Mouse (Mus musculus): Measurements from ENCODE around the gene Naa38. TPM values are rescaled to one million over a fixed set of nuclear protein-coding genes. Genes with fewer than 3 reads are reported as not detected.
"Not testable (repeated sequence)": the region's sequence is repeated elsewhere in the genome, so short reads cannot be mapped to it uniquely, and the experiment has no call there.

Gene Naa38
- polyA plus RNA-seq (2014; fragmentation: Nextera tagmentation; extraction: Ambion mirVana), result 129 and 141 TPM in 2 replicates

DNA sequence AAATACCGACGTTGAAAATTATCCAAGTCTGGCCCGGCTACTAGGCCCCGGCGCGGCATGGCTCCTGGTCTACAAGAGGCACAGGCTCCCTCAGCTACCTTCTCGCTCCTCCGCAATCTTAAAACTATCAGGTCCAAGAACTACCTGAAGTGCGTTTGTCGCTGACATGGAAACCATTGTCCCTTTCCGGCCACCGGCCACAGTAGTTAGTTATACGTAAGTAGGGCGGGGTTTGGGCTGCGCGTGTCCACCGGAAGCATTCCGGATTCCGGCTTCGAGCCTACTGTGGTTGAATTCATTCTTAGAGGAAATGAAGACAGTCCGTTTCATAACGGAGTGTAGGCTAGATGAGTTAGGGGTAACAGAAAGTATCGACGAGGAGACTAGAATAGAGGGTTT is at the start of gene Naa38, which contains the start of gene Cyb5d1:
Gene Naa38 (plus strand): TSS at position 253 of the 399 bp plus-strand sequence.
Gene Cyb5d1 (minus strand): TSS at position 397 of the 399 bp plus-strand sequence.
- H3K4me1 ChIP-seq (ENCODE audit: control insufficient read depth, insufficient read depth, low read length), result peaks cover 33% of the 10 kb centered on the region
- H3K9ac ChIP-seq (ENCODE audit: low read length), result peak within 1 kb of the TSS; percentile 90
- WGBS, result under 1% methylated on average over 20 of the region's 24 CpGs
- not testable (repeated sequence) for H3K27me3 ChIP-seq (ENCODE audit: control insufficient read depth, insufficient read depth, low read length); H3K9me3 ChIP-seq (ENCODE audit: control insufficient read depth, low read length); H3K36me3 ChIP-seq (ENCODE audit: control insufficient read depth, insufficient read depth, low read length)
- peak within 1 kb of the TSS; percentile 90 for H3K27ac ChIP-seq (replicated peaks; ENCODE audit: low read depth, low read length)
- H3K4me3 ChIP-seq (ENCODE audit: low read depth, low read length), result peak within 1 kb of the TSS; percentile 62
- DNase-seq (ENCODE audit: low spot score), result peak; percentile 88
- peak; percentile 57 for ATAC-seq (ENCODE audit: insufficient number of reproducible peaks, low FRiP score, low TSS enrichment, low read depth)
- H3K4me2 ChIP-seq (ENCODE audit: low read depth, severe bottlenecking), result peak within 1 kb of the TSS; percentile 80

DNA sequence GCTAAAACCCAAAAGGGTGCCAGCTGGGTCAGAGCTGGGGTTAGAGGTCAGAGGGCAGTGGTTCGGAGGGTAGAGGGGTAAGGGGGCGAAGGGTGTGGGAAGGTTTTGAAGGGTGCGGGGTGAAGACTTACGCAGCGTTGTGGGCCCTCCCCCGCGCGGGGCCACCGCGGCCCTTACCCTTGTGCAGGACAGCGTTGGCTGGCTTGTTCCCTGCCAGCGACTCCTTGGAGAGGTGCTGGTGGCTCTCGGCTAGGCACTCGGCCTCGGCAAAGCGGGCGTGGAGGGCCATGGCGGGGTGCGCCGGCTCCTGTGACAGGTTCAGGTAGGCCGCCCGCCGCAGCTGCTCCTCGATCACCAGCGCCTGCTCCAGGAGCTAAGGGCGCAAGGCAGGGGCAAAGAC is 48.8 kb upstream of the Naa38 start:
- no peak overlapping the region for H3K4me3 ChIP-seq (ENCODE audit: low read depth, low read length)
- H3K36me3 ChIP-seq (ENCODE audit: control insufficient read depth, insufficient read depth, low read length), result peaks cover 29% of the 10 kb centered on the region
- no peaks in the 10 kb centered on the region for H3K4me1 ChIP-seq (ENCODE audit: control insufficient read depth, insufficient read depth, low read length)
- WGBS, result 90% methylated on average over 23 of the region's 26 CpGs
- no peak overlapping the region for H3K4me2 ChIP-seq (ENCODE audit: low read depth, severe bottlenecking)
- H3K9me3 ChIP-seq (ENCODE audit: control insufficient read depth, low read length), result no peaks in the 10 kb centered on the region
- H3K9ac ChIP-seq (ENCODE audit: low read length), result no peak overlapping the region; the same call in 1 of the 2 replicates
- DNase-seq (ENCODE audit: low spot score), result no peak
- H3K27ac ChIP-seq (replicated peaks; ENCODE audit: low read depth, low read length), result no peak overlapping the region
- no peaks in the 10 kb centered on the region for H3K27me3 ChIP-seq (ENCODE audit: control insufficient read depth, insufficient read depth, low read length)
- ATAC-seq (ENCODE audit: insufficient number of reproducible peaks, low FRiP score, low TSS enrichment, low read depth), result no peak

DNA sequence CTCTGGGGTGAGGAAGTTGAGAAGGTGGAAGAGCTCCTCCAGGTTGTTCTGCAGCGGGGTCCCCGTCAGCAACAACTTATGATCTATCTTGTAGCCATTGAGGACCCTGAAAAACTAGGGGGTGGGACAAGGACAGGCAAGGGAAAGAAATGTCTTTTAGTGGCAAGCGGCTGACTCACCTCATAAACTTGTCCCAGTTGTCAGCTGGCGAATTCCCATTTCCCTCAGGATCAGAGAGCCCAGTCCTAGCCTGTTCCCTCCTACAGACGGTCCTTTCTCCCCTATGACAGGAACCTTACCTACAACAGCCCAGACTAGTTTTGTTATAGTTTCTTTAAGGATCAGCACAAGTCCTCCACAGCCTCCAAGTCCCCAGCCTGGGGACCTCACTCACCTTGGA is 38.7 kb upstream of the Naa38 start:
- ATAC-seq (ENCODE audit: insufficient number of reproducible peaks, low FRiP score, low TSS enrichment, low read depth) (no peak), DNase-seq (ENCODE audit: low spot score) (no peak)
- Histone ChIP-seq H3K4me2 (ENCODE audit: low read depth, severe bottlenecking) (no peak overlapping the region), H3K9ac (ENCODE audit: low read length) (no peak overlapping the region), H3K4me3 (ENCODE audit: low read depth, low read length) (no peak overlapping the region), H3K4me1 (ENCODE audit: control insufficient read depth, insufficient read depth, low read length) (no peaks in the 10 kb centered on the region), H3K27ac (replicated peaks; ENCODE audit: low read depth, low read length) (no peak overlapping the region), H3K27me3 (ENCODE audit: control insufficient read depth, insufficient read depth, low read length) (no peaks in the 10 kb centered on the region), H3K36me3 (ENCODE audit: control insufficient read depth, insufficient read depth, low read length) (peaks cover 45% of the 10 kb centered on the region), H3K9me3 (ENCODE audit: control insufficient read depth, low read length) (no peaks in the 10 kb centered on the region)
- 89% methylated on average over 5 of the region's 5 CpGs for WGBS

DNA sequence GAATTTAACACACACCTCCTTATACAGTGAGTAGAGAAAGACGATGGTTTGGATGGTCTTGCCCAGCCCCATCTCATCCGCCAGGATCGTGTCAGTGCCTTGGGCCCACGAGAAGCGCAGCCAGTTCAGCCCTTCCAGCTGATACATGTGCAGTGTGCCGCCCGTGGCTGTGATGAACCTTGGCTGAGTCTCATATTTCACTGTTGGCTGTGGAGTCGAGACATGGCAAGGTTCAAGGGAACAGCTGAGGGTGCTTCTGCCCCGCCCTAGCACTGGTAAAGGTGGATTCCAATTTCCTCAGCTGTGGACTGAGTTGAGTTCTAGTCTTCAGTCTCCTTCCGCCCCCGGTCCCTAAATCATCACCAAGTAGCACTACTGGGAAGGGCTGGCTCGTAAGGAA is 37.6 kb upstream of the Naa38 start:
- H3K36me3 ChIP-seq (ENCODE audit: control insufficient read depth, insufficient read depth, low read length), result peaks cover 39% of the 10 kb centered on the region
- no peaks in the 10 kb centered on the region for H3K4me1 ChIP-seq (ENCODE audit: control insufficient read depth, insufficient read depth, low read length)
- H3K27ac ChIP-seq (replicated peaks; ENCODE audit: low read depth, low read length), result no peak overlapping the region
- no peaks in the 10 kb centered on the region for H3K9me3 ChIP-seq (ENCODE audit: control insufficient read depth, low read length)
- H3K27me3 ChIP-seq (ENCODE audit: control insufficient read depth, insufficient read depth, low read length), result no peaks in the 10 kb centered on the region
- H3K4me3 ChIP-seq (ENCODE audit: low read depth, low read length), result no peak overlapping the region
- DNase-seq (ENCODE audit: low spot score) (no peak), ATAC-seq (ENCODE audit: insufficient number of reproducible peaks, low FRiP score, low TSS enrichment, low read depth) (no peak)
- H3K9ac ChIP-seq (ENCODE audit: low read length), result no peak overlapping the region
- WGBS, result 91% methylated on average over 12 of the region's 12 CpGs
- H3K4me2 ChIP-seq (ENCODE audit: low read depth, severe bottlenecking), result no peak overlapping the region

DNA sequence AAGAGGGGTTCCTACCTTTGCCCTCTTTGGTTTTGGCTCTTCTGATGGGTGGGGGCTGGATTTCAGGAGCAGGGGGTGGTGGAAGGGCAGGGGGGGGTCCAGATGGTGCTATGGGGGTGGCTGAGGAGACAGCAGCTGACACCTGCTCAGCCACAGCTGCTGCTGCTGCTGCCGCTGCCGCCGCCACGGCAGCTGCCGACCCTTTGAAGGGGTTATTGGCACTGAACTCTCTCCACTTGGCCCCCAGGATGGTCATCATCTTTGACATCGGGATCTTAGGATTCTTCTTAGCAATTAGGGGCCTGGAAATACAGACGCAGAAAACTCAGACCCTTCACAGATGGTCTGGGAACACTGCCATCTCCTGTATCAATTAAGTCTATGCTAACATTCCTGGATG is 33.3 kb upstream of the Naa38 start:
- Histone ChIP-seq H3K4me2 (ENCODE audit: low read depth, severe bottlenecking) (no peak overlapping the region), H3K27me3 (ENCODE audit: control insufficient read depth, insufficient read depth, low read length) (no peaks in the 10 kb centered on the region), H3K36me3 (ENCODE audit: control insufficient read depth, insufficient read depth, low read length) (peaks cover 31% of the 10 kb centered on the region), H3K27ac (replicated peaks; ENCODE audit: low read depth, low read length) (no peak overlapping the region), H3K9me3 (ENCODE audit: control insufficient read depth, low read length) (no peaks in the 10 kb centered on the region), H3K4me1 (ENCODE audit: control insufficient read depth, insufficient read depth, low read length) (peaks cover 21% of the 10 kb centered on the region), H3K9ac (ENCODE audit: low read length) (no peak overlapping the region), H3K4me3 (ENCODE audit: low read depth, low read length) (no peak overlapping the region)
- ATAC-seq (ENCODE audit: insufficient number of reproducible peaks, low FRiP score, low TSS enrichment, low read depth), result no peak
- DNase-seq (ENCODE audit: low spot score), result no peak
- WGBS, result 60% methylated on average over 7 of the region's 7 CpGs

DNA sequence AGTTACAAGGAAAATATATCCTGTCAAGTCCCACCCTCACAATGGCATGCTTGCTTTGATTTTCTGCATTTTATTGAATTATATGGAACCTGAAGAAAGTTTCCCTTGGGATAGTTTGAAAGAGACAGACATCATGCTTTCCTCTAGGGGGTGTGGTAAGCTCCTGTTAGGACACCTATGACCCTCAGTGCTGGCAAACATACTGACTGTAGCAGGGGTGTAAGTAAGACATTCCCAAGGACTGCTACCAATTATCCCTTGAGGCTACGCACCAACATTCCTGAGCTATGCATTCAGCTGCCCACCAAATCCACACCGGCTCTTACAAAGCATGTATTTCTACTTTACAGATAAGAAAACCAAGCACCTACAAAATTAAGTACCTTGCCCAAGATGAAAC is 32.8 kb upstream of the Naa38 start:
- no peak for DNase-seq (ENCODE audit: low spot score)
- no peak overlapping the region for H3K4me2 ChIP-seq (ENCODE audit: low read depth, severe bottlenecking)

DNA sequence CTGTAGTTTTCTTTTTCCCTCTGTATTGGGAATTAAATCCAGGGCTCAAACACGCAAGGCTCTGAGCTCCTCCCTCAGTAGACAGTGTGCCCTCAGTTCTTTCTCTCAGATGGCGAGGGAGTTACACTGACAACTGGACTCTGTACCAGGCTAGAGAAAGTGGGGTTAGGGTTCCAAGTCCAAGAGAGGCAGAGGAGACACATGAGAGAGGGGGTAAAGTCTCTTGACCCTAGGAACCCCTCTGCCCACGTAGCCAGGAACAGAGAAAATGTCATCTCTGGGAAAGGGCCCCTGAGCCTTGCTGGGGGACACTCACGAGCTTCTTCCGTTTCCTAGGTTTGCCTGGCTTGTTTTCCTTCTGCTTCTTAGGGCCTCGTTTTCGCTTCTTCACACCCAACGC is 30.9 kb upstream of the Naa38 start:
- no peaks in the 10 kb centered on the region for H3K9me3 ChIP-seq (ENCODE audit: control insufficient read depth, low read length)
- H3K4me2 ChIP-seq (ENCODE audit: low read depth, severe bottlenecking), result peak overlapping the region; percentile 15
- DNase-seq (ENCODE audit: low spot score) (no peak), ATAC-seq (ENCODE audit: insufficient number of reproducible peaks, low FRiP score, low TSS enrichment, low read depth) (no peak)
- no peak overlapping the region; the same call in 1 of the 2 replicates for H3K27ac ChIP-seq (replicated peaks; ENCODE audit: low read depth, low read length)
- peak overlapping the region; percentile 40; the same call in 1 of the 2 replicates for H3K9ac ChIP-seq (ENCODE audit: low read length)
- H3K27me3 ChIP-seq (ENCODE audit: control insufficient read depth, insufficient read depth, low read length), result no peaks in the 10 kb centered on the region
- 58% methylated on average over 8 of the region's 8 CpGs for WGBS
- peaks cover 22% of the 10 kb centered on the region for H3K36me3 ChIP-seq (ENCODE audit: control insufficient read depth, insufficient read depth, low read length)
- H3K4me3 ChIP-seq (ENCODE audit: low read depth, low read length), result no peak overlapping the region
- H3K4me1 ChIP-seq (ENCODE audit: control insufficient read depth, insufficient read depth, low read length), result peaks cover 23% of the 10 kb centered on the region

More for the DNA sequence above, 32.8 kb upstream of the Naa38 start:
- Histone ChIP-seq H3K4me3 (ENCODE audit: low read depth, low read length) (no peak overlapping the region), H3K9me3 (ENCODE audit: control insufficient read depth, low read length) (no peaks in the 10 kb centered on the region), H3K27ac (replicated peaks; ENCODE audit: low read depth, low read length) (no peak overlapping the region), H3K9ac (ENCODE audit: low read length) (no peak overlapping the region), H3K36me3 (ENCODE audit: control insufficient read depth, insufficient read depth, low read length) (peaks cover 29% of the 10 kb centered on the region), H3K4me1 (ENCODE audit: control insufficient read depth, insufficient read depth, low read length) (peaks cover 21% of the 10 kb centered on the region), H3K27me3 (ENCODE audit: control insufficient read depth, insufficient read depth, low read length) (no peaks in the 10 kb centered on the region)
- 45% methylated on average over 2 of the region's 2 CpGs for WGBS
- ATAC-seq (ENCODE audit: insufficient number of reproducible peaks, low FRiP score, low TSS enrichment, low read depth), result no peak

DNA sequence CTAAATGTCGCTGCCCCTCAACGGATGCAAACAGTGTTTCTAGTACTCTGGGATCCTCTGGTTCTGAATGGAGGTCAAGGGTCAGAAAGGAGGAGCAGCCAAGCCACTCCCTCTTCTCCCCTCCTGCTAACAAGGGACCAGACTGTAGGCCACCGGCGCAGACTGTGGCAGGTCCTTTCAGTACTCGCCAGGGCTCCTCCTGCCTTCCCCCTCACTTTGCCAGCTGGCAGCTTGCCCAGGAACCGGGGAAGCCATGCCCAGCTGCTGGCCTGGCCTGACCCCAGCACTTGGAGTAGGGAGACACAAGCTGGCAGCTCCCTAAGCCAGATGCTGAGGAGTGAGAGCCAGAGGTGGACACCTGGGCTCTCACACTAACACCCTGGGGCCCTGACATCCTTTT is 30.4 kb upstream of the Naa38 start:
- Histone ChIP-seq H3K36me3 (ENCODE audit: control insufficient read depth, insufficient read depth, low read length) (peaks cover 17% of the 10 kb centered on the region), H3K4me3 (ENCODE audit: low read depth, low read length) (peak overlapping the region; percentile 87), H3K4me1 (ENCODE audit: control insufficient read depth, insufficient read depth, low read length) (peaks cover 23% of the 10 kb centered on the region), H3K9me3 (ENCODE audit: control insufficient read depth, low read length) (no peaks in the 10 kb centered on the region), H3K9ac (ENCODE audit: low read length) (peak overlapping the region; percentile 61), H3K27me3 (ENCODE audit: control insufficient read depth, insufficient read depth, low read length) (no peaks in the 10 kb centered on the region), H3K27ac (replicated peaks; ENCODE audit: low read depth, low read length) (peak overlapping the region; percentile 97), H3K4me2 (ENCODE audit: low read depth, severe bottlenecking) (peak overlapping the region; percentile 94)
- DNase-seq (ENCODE audit: low spot score), result peak; percentile 67
- WGBS, result 5% methylated on average over 6 of the region's 6 CpGs
- no peak for ATAC-seq (ENCODE audit: insufficient number of reproducible peaks, low FRiP score, low TSS enrichment, low read depth)

DNA sequence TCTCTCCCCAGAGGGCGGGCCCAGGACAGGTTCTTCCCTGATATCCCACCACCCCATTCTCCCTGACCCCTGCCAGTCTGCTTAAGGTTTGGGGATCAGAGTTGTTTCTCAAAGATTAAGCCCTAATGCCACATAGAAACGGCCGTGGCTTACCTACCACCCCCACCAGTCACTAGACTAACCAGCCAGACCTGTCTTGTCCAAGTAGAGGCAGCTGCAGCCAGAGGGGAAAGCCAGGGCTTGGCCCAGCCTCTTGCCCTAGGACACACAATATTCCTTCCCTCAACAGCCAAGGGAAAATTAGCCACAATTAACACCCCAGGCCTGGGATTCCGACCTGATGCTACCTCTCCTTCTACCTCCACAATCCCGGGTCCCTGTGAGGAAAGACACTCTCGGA is 29.6 kb upstream of the Naa38 start:
- Histone ChIP-seq H3K36me3 (ENCODE audit: control insufficient read depth, insufficient read depth, low read length) (peaks cover 10% of the 10 kb centered on the region), H3K4me2 (ENCODE audit: low read depth, severe bottlenecking) (peak overlapping the region; percentile 94), H3K9me3 (ENCODE audit: control insufficient read depth, low read length) (no peaks in the 10 kb centered on the region), H3K4me1 (ENCODE audit: control insufficient read depth, insufficient read depth, low read length) (peaks cover 23% of the 10 kb centered on the region), H3K9ac (ENCODE audit: low read length) (peak overlapping the region; percentile 61), H3K27ac (replicated peaks; ENCODE audit: low read depth, low read length) (peak overlapping the region; percentile 97), H3K27me3 (ENCODE audit: control insufficient read depth, insufficient read depth, low read length) (no peaks in the 10 kb centered on the region), H3K4me3 (ENCODE audit: low read depth, low read length) (peak overlapping the region; percentile 87)
- ATAC-seq (ENCODE audit: insufficient number of reproducible peaks, low FRiP score, low TSS enrichment, low read depth), result no peak
- WGBS, result 18% methylated on average over 6 of the region's 6 CpGs
- DNase-seq (ENCODE audit: low spot score), result no peak

Measured in limb, embryonic 11.5 days (tissue).